Mouse (Mus musculus) G1E (cell line): Measurements from ENCODE around the gene Stat6. TPM values are rescaled to one million over a fixed set of nuclear protein-coding genes. Genes with fewer than 3 reads are reported as not detected.

Source experiments
- ATAC-seq: 2 replicates; pipeline ENCODE4 v1.8.0; 2016; ENCODE audit warnings: mild to moderate bottlenecking; ENCODE audit not compliant: insufficient number of reproducible peaks, poor library complexity, low FRiP score, severe bottlenecking; ENCODE audit errors: extremely low read depth
- DNase-seq: peaks from one replicate; pipeline ENCODE4 v3.0.0; 2012; ENCODE audit warnings: low spot score
- H3K27me3 ChIP-seq: 2 replicates; pipeline ENCODE4 v1.6.1; 2012; ENCODE audit warnings: mild to moderate bottlenecking, low read length, inconsistent platforms; ENCODE audit not compliant: insufficient read depth
- H3K36me3 ChIP-seq: replicated peaks from 2 replicates; pipeline ENCODE3; 2012; ENCODE audit warnings: mild to moderate bottlenecking, inconsistent platforms
- H3K4me1 ChIP-seq: 2 replicates; pipeline ENCODE4 v1.6.1; 2012; ENCODE audit warnings: low read depth, low read length, inconsistent platforms, mixed read lengths; ENCODE audit not compliant: insufficient read depth
- H3K4me3 ChIP-seq: 2 replicates; pipeline ENCODE4 v1.5.1; 2012; ENCODE audit warnings: low read depth, mild to moderate bottlenecking, inconsistent platforms, low read length, moderate library complexity, mixed read lengths
- H3K9me3 ChIP-seq: replicated peaks from 2 replicates; pipeline ENCODE4 v1.6.1; 2012; ENCODE audit warnings: inconsistent platforms
- CTCF ChIP-seq: IDR thresholded peaks from 2 replicates; pipeline ENCODE4 v1.5.1; 2012; ENCODE audit warnings: low read depth, low read length, inconsistent platforms, mixed read lengths
- GATA1 ChIP-seq: IDR thresholded peaks from 2 replicates; pipeline ENCODE4 v1.6.1; 2012; ENCODE audit warnings: borderline replicate concordance, low read length, inconsistent platforms, mixed read lengths
- GATA2 ChIP-seq: IDR thresholded peaks from 2 replicates; pipeline ENCODE4 v1.6.1; 2012; ENCODE audit warnings: low read depth, low read length, inconsistent platforms, borderline replicate concordance
- POLR2AphosphoS5 ChIP-seq: IDR thresholded peaks from 2 replicates; pipeline ENCODE4 v1.6.1; 2012; ENCODE audit warnings: low read depth, low read length, inconsistent platforms; ENCODE audit not compliant: insufficient replicate concordance
- TAL1 ChIP-seq: conservative IDR thresholded peaks from 2 replicates; pipeline ENCODE4 v1.6.1; 2012; ENCODE audit warnings: low read depth, low read length, inconsistent platforms, mixed read lengths
- polyA plus RNA-seq: library from polyadenylated mRNA; stranded (reverse); fragments of >175 nt; gene quantifications from 2 replicates; pipeline ENCODE4 v1.2.3, GENCODE M21; 2012
- total RNA-seq, 2 experiments: library from RNA; stranded (forward) in 1 of 2; stranded (reverse) in 1 of 2; fragments of 200-1000 nt in 1 of 2; fragments of >200 nt in 1 of 2; fragmentation: Nextera tagmentation in 1 of 2; gene quantifications; 2 replicates each; pipeline ENCODE4 v1.2.3; 2014 to 2017

The Stat6 gene
- total and polyA plus RNA-seq, 3 experiments, result 44.0 to 90.5 (median 69.5) TPM

GRCm38 (mm10) chr10:127691053-127691452, 48.3 kb downstream of the Stat6 start:
- TF ChIP-seq POLR2AphosphoS5 (no peak), GATA2 (no peak), CTCF (peak; percentile 17; the same call in 1 of the 2 replicates), TAL1 (no peak)
- H3K9me3 ChIP-seq, result no peaks in the 10 kb centered on the region
- H3K4me1 ChIP-seq, result peaks cover 18% of the 10 kb centered on the region
- H3K4me3 ChIP-seq, result no peak overlapping the region
- H3K27me3 ChIP-seq, result no peaks in the 10 kb centered on the region
- no peak for DNase-seq
- ATAC-seq, result no peak
- peaks cover 74% of the 10 kb centered on the region for H3K36me3 ChIP-seq

DNA sequence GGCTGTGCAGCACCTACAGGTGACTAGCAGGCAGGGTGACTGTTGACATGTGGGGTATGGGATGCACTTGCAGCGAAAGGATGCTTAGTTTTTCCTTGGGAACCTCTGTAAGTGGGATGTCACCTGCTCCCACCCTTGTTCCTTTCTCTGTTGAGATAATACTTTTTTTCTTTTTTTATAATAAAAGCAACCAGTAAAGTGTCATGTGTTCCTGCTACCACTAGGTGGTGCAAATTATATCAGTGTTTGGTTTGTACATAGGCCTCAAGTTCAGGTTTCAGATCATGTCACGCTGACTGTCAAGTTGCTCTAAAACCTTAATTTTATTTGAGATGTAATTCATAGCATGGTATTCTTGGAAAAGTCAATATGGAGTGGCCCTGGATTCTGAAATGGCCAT, 51.9 kb downstream of the Stat6 start:
- Histone ChIP-seq H3K27me3 (no peaks in the 10 kb centered on the region), H3K9me3 (no peaks in the 10 kb centered on the region), H3K4me1 (peaks cover 38% of the 10 kb centered on the region), H3K4me3 (no peak overlapping the region), H3K36me3 (peaks cover 85% of the 10 kb centered on the region)
- no peak for TF ChIP-seq GATA1
- TF ChIP-seq GATA2, result no peak
- TF ChIP-seq CTCF, result peak; percentile 34; the same call in 1 of the 2 replicates
- TF ChIP-seq POLR2AphosphoS5, result no peak
- no peak for DNase-seq
- ATAC-seq, result peak; percentile 43; the same call in 1 of the 2 replicates

- ATAC-seq, result no peak
- H3K36me3 ChIP-seq, result peaks cover 86% of the 10 kb centered on the region
- H3K4me3 ChIP-seq, result no peak overlapping the region; the same call in 1 of the 2 replicates
- TF ChIP-seq CTCF, result no peak
- TF ChIP-seq GATA1, result no peak
- TF ChIP-seq TAL1, result no peak
- no peak for TF ChIP-seq GATA2
- TF ChIP-seq POLR2AphosphoS5, result no peak
- H3K4me1 ChIP-seq, result peaks cover 38% of the 10 kb centered on the region
- no peaks in the 10 kb centered on the region for H3K9me3 ChIP-seq
- no peak for DNase-seq
- no peaks in the 10 kb centered on the region for H3K27me3 ChIP-seq
Measured at GRCm38 (mm10) chr10:127695775-127696174, 53.0 kb downstream of the Stat6 start.

GRCm38 (mm10) chr10:127698966-127699365, 56.2 kb downstream of the Stat6 start:
- TF ChIP-seq TAL1 (no peak), GATA2 (no peak), GATA1 (no peak), CTCF (no peak), POLR2AphosphoS5 (no peak)
- no peak for ATAC-seq
- H3K9me3 ChIP-seq, result no peaks in the 10 kb centered on the region
- H3K4me1 ChIP-seq, result peaks cover 42% of the 10 kb centered on the region
- peaks cover 58% of the 10 kb centered on the region for H3K36me3 ChIP-seq
- H3K4me3 ChIP-seq, result no peak overlapping the region
- no peak for DNase-seq
- H3K27me3 ChIP-seq, result no peaks in the 10 kb centered on the region

DNA sequence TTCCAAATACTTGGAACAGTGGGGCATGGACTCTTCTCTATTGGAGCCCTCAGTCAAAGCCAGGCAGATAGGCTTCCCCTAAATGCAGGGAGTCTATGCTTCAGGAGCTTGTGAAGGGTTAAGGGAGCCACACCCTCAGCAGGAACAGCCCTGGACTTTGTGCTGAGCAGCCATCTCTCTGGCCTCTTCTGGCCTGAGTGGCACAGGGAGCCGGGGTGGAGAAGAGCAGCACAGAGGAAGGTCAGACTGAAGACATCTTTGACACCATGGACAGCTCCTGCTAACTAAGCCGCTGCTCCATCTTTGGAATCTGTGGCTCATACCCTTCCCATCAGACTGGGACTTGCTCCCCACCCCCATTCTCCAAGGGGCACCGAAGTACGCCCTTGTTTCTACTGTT, 60.5 kb downstream of the Stat6 start:
- Histone ChIP-seq H3K4me3 (no peak overlapping the region), H3K36me3 (peaks cover 22% of the 10 kb centered on the region), H3K27me3 (peaks cover 14% of the 10 kb centered on the region), H3K9me3 (no peaks in the 10 kb centered on the region), H3K4me1 (peaks cover 38% of the 10 kb centered on the region)
- TF ChIP-seq GATA2 (no peak), CTCF (no peak), TAL1 (no peak), POLR2AphosphoS5 (no peak), GATA1 (no peak)
- ATAC-seq (no peak), DNase-seq (peak; percentile 33)

- DNase-seq (no peak), ATAC-seq (no peak)
- Histone ChIP-seq H3K4me3 (no peak overlapping the region), H3K9me3 (no peaks in the 10 kb centered on the region), H3K27me3 (peaks cover 19% of the 10 kb centered on the region), H3K36me3 (peaks cover 13% of the 10 kb centered on the region), H3K4me1 (peaks cover 38% of the 10 kb centered on the region)
- TF ChIP-seq GATA1 (no peak), GATA2 (no peak), CTCF (no peak), POLR2AphosphoS5 (no peak), TAL1 (no peak)
Measured at GRCm38 (mm10) chr10:127704293-127704692, 61.5 kb downstream of the Stat6 start.

GRCm38 (mm10) chr10:127704766-127705220, 62.0 kb downstream of the Stat6 start, which contains the start of gene Myo1a:
Gene Myo1a, plus strand, starts transcription at chr10:127705170.
- ATAC-seq (no peak), DNase-seq (no peak)
- Histone ChIP-seq H3K9me3 (no peaks in the 10 kb centered on the region), H3K4me1 (peaks cover 38% of the 10 kb centered on the region), H3K27me3 (peaks cover 19% of the 10 kb centered on the region), H3K36me3 (peaks cover 8% of the 10 kb centered on the region), H3K4me3 (no peak within 1 kb of the TSS)
- TF ChIP-seq CTCF, result peak; percentile 21; the same call in 1 of the 2 replicates
- no peak for TF ChIP-seq GATA2
